Mouse (Mus musculus) left cerebral cortex, postnatal 10 days (tissue): ENCODE measurements around the gene Rbm12. TPM values are rescaled to one million over a fixed set of nuclear protein-coding genes. Genes with fewer than 3 reads are reported as not detected.

Experiments
- total RNA-seq, 2 experiments: library from RNA; stranded (reverse); gene quantifications; 2 replicates each; pipeline ENCODE4 v1.2.3; 2021

The Rbm12 gene
- total RNA-seq, 2 experiments from 2014 or later = 32.3 to 33.6 TPM

Other genes starting within 250 kb of the Rbm12 start
- 10 to 100 TPM; 51.8 to 52.9 TPM for gene Uqcc1, start 181.7 kb downstream of the Rbm12 start, total RNA-seq
- not detected for gene Gm15557, start 171.2 kb downstream of the Rbm12 start, total RNA-seq
- gene Gdf5, start 166.6 kb downstream of the Rbm12 start, total RNA-seq = 1 to 10 TPM in 1 of 2 experiments, under 1 TPM in 1; 0.77 to 1.0 TPM
- 10 to 100 TPM; 16.2 to 17.5 TPM for gene Cep250, start 155.5 kb downstream of the Rbm12 start, total RNA-seq
- gene 6430550D23Rik, start 104.0 kb downstream of the Rbm12 start, total RNA-seq = 1 to 10 TPM in 1 of 2 experiments, under 1 TPM in 1; 0.34 to 1.0 TPM
- 100 to 1,000 TPM; 217 to 229 TPM for gene Ergic3, start 103.9 kb downstream of the Rbm12 start, total RNA-seq
- gene Fer1l4, start 59.0 kb downstream of the Rbm12 start, total RNA-seq = under 1 TPM in 1 of 2 experiments, not detected in 1; 0.14 TPM
- 1 to 10 TPM; 6.9 TPM for gene Spag4, start 46.8 kb downstream of the Rbm12 start, total RNA-seq
- gene Cpne1, start within 50 bp of the Rbm12 start, total RNA-seq = 10 to 100 TPM; 21.0 to 24.1 TPM
- gene Gm28036, start 15.1 kb upstream of the Rbm12 start, total RNA-seq = 10 to 100 TPM; 23.4 to 28.0 TPM
- gene Romo1, start 32.1 kb upstream of the Rbm12 start, total RNA-seq = 100 to 1,000 TPM; 216 to 223 TPM
- gene Nfs1, start 32.2 kb upstream of the Rbm12 start, total RNA-seq = 10 to 100 TPM; 30.7 to 31.5 TPM
- 100 to 1,000 TPM; 273 to 301 TPM for gene Rbm39, start 68.3 kb upstream of the Rbm12 start, total RNA-seq
- 10 to 100 TPM; 66.0 to 66.6 TPM for gene Phf20, start 84.5 kb upstream of the Rbm12 start, total RNA-seq
- gene Cnbd2, start 200.3 kb upstream of the Rbm12 start, total RNA-seq = 1 to 10 TPM; 4.7 to 6.7 TPM
- 100 to 1,000 TPM; 105 to 117 TPM for gene Scand1, start 200.7 kb upstream of the Rbm12 start, total RNA-seq